Mouse (Mus musculus): ENCODE measurements around the gene Hoxb6.

Gene Hoxb6

DNA sequence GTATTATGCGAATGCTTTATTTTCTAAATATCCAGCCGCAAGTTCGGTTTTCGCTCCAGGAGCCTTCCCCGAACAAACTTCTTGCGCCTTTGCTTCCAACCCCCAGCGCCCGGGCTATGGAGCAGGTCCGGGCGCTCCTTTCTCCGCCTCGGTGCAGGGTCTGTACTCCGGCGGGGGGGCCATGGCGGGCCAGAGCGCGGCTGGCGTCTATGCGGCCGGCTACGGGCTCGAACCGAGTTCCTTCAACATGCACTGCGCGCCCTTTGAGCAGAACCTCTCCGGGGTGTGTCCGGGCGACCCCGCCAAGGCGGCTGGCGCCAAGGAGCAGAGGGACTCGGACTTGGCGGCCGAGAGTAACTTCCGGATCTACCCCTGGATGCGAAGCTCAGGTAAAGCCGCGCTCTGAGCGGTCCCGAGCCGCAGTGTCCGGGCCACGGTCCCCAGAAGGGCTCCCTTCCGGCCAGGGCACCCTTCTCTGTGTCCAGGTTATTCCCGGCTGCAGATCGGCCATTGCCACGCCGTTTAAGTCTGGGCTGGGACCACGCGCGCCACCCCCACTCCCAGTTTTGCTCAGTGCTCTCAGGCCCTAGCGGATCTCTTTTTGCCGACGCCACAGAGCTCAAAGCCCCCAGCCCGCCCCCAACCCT, 5.4 kb upstream of the Hoxb6 start:
- DNase-seq: no peak

DNA sequence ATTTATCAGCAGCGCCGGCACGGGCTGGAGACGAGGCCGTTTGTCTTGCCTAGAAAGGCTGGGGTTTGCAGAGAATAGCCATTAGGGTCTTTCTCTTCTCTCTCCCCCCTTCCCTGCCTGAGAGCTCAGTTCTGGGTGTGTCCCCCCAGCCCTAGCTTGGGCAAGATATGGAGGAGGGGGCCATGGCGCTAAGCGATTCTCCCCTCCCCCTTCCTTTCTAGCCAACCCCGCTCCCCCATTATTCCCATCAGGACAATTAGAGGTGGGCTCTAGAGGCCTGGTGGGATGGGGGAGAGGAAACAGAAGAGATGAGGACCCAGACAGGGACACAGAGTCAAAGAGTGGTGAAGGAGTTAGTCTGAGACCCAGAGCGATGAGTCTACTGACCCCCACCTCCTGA, 4.9 kb upstream of the Hoxb6 start:
- no peak for DNase-seq

DNA sequence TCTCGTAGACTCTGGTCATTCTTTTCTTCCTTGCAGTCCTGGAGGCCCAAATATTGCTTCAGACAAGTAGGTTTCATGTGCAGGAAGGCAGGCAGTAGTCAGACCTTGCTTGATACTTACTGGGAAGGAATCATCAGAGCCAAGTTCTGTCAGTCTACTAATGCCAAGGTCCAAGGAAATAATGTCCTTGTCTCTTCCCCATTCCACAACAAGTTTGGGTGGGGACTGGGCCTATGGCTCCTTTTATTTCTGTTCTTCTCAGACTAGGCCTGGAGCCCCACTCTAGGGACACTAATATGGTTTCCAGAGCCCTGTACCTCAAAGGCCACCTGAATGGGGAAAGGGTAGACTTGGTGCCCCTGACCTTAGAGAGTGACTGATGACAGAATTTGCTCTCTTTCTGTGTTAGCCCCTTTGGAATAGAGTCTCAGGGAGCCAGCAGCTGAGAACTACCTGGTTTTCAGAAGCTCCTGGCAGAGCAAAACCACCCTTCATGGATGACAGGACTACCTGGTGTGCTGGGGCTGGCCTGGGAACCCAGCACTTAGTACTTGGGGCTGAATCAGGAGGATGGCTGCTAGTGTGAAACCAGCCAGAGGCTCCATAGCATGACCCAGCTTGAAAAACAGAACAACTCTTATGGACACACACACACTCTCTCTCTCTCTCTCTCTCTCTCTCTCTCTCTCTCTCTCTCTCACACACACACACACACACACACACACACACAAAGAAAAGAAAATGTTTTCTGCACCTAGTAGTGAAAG, 3.6 kb upstream of the Hoxb6 start:
- no peak for DNase-seq

DNA sequence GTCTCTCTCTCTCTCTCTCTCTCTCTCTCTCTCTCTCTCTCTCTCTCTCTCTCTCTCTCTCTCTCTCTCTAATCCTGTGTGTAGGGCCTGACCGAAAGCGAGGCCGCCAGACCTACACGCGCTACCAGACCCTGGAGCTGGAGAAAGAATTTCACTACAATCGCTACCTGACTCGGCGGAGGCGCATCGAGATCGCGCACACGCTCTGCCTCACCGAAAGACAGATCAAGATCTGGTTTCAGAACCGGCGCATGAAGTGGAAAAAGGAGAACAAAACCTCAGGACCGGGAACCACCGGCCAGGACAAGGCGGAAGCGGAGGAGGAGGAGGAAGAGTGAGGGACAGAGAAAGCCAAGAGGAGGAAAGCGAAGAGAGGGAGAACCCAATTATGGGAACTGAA, 3.0 kb upstream of the Hoxb6 start:
- DNase-seq: no peak

DNA sequence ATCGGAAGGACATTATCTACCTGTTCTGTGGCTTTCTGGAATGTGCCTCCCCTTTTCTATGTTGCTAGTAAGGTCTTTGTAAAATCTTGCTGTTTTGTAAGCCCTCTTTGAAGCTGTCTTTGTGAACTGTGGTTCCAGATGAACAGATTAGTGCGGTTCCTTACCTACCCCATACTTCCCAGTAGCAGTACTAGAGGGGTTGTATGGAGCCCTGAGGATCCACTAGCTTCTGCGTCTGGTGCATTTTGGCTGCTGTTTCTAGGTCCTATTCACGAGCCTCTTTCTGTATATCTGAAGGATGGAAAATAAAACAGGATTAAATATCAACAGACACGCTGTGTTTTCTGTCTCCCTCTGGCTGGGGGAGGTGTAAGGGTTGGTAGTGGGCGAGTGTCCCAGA, 2.4 kb upstream of the Hoxb6 start:
- no peak for DNase-seq

DNA sequence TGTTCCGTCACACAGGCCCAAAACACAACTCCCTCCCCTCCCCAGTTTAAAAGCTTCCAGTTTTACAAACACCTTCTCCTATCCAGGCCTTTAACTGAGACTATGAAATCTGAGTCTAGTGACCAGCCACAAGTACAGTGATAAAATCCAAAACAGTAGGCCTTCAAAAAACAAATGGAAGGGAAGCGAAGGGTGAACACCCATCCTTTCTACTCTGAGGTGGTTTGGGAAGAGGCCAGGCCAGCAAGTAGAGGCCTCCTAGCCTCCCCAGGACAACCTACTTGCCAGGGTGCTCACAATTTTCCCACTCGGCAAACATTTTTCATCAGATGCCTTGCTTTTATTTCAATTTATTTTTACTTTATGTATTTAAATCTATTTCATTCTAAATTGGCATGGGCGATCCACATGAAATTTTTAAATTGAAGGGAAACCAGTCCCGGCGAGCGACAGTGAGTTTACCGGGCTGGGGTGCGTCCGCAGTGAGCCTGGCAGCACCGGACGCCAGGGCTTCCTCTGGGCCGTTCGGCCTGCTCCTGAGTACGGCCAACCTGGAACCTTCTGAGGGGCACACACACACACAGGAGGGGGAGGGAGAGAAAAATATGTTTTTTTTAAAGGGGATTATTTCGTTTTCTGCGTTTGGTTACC, 1.4 kb upstream of the Hoxb6 start:
- DNase-seq: no peak

DNA sequence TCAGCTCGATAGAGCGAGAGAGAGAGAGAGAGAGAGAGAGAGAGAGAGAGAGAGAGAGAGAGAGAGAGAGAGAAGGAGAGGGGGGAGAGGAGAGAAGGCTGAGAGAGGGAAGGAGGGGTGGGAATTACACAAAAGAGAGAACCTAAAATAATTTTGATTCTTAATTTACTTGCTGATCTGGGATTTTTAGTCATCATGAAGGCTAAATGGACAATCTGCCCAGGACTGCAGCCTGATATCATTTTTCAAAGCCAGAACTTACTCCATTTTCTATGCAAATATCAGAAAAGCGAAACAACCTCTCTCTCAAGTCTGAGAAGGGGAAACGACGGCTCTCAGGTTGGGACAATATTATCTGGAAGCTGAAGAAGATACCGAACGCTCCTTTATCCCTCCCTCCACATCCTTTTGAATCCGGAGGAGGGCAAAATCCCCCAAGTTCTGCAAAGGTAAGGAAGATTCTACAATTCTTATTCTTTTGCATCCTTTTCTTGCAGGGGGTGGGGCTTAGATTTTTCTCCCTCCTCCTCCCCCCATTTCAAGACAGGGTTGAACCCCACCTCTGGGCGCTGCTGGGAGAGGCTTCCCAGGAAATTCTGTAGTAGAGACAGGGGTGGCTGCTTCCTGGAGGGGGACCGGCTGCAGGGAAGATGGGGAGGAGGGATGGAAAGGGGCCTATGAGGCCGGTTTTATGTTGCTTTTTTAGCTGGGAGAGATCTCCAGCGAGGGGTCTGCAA, 457 bp downstream of the Hoxb6 start:
- no peak for DNase-seq

DNA sequence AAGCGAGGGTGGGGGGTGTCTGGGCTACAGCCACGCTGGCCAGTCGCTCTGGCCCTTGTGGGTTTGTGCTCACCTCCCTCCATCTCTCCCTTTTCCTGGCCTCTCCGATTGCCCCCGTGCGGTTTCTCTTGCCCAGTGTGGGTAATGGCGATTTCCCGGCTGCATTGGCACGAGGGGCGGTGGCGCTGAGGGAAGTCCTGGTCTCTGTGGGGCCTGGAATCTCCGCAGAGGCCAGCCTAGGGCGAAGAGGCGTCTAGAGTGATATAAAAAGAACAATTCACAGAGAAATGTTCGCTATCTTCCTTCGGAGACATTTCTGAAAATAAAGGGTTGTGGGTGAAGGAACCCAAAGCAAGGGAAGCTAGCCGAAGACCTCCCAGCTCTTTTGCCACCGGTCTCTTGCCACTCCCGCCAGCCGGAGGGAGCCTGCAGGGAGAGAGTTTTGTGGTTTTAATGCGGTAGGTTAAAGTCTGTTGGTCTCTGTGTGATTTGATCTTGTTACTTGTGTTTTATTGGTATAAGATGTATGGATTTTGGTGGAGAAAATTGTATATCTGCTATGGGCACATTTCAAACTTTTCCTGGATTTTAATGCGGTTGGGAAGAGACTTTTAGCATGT, 1.1 kb downstream of the Hoxb6 start:
- no peak for DNase-seq

DNA sequence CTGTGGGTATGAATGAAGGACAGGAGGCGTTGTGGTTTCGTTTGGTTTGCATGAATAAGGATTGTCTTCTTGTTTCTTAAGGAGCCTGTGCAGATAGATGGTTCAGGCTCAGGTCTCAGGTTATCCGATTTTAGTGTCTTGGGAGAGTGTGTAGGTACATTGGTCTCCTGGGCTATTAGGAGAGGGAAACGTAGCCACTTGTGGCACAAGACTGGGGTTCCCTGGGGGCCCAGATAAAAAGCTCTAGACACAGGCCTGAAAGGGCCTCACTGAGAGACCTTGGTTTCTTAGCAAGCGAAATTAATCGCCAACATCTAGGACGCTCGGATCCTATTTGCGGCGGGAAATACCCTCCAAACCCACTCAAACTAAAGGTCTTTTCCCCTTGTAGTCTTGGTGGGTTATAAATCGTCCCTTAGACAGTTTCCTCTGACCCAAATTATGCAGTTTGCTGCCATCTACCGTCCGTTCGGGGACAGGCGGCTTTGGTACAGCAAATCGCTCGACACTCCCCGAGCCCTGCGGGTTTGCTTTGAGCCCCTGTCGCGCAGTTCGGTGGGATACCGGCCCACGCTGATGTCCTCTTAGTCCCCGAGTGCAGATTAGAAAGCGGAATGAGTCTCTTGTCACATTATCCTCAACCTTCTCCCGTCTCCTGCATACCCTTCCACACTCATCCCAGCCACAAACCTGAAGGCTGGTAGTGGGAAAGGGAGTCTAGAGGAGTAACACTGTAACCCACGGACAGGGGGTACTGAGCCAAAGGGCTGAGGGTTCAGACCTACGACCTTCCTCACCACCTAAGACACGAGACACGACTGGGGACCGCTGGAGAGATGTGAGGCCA, 2.2 kb downstream of the Hoxb6 start:
- DNase-seq: peak; percentile 81

DNA sequence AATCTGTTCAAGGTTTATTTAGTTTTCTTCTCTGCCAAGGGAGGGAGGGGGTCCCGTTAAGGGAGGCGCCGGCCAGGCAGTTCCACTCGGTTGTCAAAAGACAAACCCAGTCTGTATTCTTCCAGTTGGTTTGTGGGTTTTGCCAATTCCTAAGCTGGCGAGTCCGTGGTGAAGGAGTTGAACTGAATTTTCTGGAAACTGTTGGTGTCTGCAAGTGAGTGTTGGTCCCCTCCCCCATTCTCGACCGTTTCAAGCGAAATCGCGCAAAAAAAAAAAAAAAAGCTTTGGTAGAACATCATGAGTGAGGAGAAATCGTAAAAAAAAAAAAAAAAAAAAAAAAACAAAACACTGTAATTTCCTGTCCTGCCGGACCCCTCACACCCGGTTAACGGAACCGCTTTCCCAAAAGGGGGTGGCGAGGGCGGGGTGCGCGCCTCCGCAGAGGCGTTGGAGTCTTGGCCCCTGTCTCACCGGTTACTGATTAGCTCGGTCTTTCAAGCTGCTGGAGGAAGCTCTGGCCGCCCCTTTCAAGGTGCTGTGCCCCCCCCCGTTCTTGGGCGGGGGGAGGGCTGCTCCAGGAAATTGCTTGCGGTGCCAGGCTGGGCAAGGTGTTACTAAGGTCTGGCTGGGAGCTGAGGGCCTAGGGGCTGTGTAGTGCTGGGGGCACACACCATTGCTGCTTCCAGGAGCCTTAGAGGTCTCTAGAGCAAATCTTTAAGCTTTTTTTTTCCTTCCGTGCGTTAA, 3.0 kb downstream of the Hoxb6 start:
- no peak for DNase-seq

DNA sequence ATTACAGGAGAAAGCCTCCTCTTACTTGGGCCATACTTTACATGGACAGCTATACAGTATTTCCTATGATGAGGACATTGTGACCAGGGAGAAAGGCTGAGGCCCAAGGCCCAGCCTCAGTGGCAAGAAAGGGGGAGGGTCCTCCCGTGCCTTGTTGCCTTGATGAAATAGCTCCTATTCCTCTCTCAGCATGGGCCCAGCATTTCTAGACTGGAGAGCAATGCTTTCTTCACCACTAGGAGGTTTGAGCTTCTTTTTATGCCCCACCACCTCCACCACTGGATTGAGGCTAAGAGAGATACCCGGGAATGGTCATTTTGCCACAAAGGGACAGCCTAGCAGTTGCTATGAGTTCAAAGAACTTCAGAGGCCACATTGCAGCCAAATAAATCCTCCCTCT, 4.7 kb downstream of the Hoxb6 start:
- DNase-seq: no peak

DNA sequence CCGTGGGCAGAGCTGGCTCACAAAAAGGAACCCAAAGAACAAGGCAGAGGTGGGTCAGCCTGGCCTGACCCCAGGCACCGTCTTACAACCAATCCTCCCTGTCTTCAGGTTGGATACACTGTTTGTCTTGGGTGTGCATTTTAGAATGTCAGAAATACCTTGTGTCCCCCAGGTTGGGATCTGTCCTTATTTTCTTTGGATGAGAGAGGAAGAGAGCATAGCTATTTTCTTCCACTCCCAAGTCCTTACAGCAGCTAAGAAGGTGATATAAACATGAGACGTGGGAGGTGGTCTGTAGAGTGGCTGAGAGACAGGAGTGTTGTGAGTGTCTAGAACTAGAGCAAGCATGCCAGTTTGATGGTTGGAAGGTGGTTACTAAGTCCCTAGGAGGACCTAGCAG, 5.2 kb downstream of the Hoxb6 start:
- DNase-seq: no peak

DNA sequence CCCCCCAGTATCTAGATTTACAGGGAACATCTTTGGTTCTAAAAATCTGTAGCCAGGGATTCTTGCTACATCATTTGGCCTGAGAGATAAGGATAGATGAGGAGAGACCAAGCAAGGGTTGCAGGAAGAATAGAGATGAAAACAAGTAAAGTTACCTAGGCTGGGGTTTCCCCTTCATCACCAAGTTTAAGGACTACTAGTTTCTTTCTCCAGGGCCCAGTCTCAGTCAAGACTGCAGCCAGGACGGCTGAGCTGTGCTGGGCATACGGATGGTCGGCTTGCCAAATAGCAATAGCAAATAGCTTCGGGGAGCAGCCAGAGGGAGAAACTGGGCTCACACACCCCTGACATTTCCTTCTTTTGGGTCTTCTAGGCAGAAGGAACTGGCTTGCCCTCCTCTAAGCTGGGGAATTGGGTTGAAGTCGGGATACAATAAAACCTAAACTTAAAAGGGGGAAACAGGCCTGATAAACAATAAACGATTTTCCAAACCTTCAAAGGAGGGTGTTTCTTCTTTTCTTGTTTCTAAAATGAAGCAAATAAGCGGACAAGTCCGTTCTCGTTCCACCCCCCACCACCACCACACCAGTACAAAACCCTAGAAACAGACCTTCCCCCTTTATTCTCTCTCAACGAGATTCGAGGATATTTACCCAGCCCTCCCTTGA, 5.8 kb downstream of the Hoxb6 start:
- no peak for DNase-seq

DNA sequence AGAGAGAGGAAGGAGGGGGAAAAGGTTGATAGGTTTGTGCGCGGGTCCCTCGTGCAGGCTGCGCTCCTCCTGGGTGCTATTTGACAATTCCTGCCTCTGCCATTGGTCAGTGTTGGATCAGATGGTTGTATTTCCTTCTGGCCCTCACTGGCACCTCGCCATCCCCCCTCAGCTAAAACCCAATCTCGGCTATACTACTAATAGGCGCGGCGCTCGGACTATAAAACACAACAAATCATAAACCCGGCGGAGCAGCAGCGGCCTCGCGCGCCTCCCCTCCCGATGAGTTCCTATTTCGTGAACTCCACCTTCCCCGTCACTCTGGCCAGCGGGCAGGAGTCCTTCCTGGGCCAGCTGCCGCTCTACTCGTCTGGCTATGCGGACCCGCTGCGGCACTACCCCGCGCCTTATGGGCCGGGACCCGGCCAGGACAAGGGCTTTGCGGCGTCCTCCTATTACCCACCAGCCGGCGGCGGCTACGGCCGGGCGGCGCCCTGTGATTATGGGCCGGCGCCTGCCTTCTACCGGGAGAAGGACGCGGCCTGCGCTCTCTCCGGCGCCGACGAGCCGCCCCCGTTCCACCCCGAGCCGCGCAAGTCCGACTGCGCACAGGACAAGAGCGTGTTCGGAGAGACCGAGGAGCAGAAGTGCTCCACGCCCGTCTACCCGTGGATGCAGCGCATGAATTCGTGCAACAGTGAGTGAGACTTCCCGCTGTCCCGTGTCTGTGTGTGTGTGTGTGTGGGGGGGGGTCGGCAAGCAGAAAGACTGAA, 6.8 kb downstream of the Hoxb6 start:
- no peak for DNase-seq

DNA sequence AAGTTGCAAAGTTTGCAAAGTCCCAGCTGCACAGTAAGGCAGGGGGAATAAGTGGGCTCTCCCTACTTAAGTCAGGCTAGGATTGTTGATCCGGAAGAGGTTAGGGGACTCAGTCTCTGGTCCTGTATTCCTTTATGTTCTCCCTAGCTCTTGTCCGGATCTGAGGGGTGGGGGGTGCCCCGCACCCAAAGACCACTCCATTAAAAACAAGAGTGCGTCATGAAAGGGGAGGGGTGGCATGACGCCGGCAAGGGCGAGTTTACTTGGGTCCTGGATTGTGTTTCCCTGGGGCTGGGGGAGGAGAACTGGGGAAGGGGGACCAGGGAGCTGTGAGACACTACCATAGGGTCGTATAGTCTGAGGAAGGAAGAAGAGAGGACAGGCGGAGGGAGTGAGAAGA, 7.5 kb downstream of the Hoxb6 start:
- no peak for DNase-seq

DNA sequence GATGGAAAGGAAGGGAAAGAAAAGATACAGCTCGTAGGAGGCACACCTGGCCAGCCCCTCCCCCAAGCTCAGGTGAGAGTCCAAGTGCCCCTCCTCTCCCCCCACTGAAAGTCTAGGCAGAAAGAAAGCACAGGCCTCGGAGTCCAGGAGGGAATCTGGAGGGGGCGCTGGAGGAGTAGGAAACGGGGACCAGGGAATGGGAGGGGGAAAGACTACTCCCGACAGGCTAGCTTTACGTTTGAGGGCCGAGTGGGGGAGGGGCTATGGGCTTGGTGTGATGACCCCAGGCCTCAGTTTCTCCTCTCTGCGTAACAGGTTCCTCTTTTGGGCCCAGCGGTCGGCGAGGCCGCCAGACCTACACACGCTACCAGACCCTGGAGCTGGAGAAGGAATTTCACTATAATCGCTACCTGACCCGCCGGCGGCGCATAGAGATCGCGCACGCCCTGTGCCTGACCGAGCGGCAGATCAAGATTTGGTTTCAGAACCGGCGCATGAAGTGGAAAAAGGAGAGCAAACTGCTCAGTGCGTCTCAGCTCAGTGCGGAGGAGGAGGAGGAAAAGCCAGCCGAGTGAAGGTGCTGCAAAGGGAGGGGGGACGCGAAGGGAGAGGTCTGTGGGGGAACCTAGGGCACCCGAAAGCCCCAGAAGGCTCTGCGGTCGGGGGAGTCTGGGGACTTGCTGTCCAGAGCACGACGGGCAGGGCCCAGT, 8.2 kb downstream of the Hoxb6 start:
- no peak for DNase-seq

DNA sequence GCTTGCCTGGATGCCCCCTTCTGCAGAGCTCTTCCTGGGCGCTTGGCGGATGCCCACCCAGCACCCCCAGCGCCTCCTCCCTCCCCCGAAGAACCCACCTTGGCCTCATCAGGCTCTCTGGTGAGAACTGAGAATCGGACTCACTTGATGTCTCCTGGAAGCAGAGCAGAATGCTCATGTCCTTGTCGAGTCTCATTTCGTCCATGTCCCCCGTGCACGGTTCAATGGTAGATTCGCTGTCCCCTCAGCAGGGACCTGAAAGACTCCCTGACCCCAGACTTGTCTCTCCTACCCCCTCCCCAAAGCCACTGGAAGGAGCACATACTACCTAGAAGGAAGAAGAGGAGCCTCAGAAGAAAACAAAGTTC, 8.8 kb downstream of the Hoxb6 start:
- no peak for DNase-seq

DNA sequence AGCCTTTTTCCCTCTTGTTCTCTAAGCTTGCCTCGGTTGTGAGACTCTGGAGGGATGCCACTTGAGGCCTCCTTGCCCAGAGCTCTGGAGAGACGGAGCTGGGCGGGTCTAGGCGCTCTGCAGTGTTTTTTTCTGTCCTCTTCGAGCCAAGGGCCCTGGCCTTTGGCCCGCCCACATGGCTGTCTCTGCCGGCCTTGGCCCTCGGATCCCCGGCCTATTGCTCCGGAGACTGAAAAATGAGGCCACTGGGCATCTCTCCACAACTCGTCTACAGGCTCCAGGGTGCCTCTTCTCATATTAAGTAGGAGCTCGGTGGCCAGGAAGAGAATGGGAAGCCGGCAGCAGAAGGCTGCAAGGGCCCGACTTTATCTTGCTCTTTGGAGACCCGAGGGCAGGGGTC, 9.6 kb downstream of the Hoxb6 start:
- no peak for DNase-seq

DNA sequence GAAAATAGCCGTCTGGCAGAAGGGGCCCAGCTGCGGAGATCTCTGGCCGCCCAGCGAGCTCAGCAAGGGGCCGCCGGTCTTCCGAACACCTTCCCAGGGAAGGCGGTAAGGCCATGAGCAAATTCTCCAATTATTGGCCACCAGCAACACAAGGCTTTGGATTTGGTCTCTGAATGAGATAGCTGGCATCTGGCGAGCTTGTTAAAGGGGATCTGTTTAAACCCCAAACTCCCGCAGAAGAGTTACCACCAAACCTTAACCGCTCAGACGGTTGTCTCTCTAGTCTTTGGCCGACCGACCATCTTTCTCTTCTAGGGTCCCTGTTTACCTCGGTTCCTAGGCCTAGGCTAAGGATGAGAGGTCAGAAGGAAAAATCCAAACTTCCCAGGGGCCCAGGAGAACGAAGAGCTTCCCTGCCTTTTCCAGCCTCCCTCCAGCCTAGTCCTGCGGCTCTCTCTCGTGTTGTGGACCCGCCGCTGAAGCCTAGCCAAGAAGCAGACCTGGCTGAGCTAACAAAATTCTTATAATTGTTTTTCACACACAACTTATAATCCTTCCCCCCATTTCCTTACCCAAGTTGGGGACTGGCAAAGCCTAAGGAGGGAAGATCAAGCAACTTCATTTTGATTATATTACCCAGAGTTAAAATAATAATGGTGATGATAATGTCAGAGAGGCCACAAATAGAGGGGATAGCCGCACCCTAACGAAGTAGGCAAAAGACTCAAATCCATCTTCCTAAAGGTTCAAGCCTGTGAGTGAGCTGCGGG, 10.3 kb downstream of the Hoxb6 start:
- no peak for DNase-seq

All from thymus, postnatal 14 days (tissue).